Mouse (Mus musculus): ENCODE measurements around the gene Ccno. TPM values are rescaled to one million over a fixed set of nuclear protein-coding genes. Genes with fewer than 3 reads are reported as not detected.
"Not testable (repeated sequence)": the region's sequence is repeated elsewhere in the genome, so short reads cannot be mapped to it uniquely, and the experiment has no call there.

The Ccno gene
- total RNA-seq, 2 experiments from 2014 or later: 0.18 TPM; not detected in 1

DNA sequence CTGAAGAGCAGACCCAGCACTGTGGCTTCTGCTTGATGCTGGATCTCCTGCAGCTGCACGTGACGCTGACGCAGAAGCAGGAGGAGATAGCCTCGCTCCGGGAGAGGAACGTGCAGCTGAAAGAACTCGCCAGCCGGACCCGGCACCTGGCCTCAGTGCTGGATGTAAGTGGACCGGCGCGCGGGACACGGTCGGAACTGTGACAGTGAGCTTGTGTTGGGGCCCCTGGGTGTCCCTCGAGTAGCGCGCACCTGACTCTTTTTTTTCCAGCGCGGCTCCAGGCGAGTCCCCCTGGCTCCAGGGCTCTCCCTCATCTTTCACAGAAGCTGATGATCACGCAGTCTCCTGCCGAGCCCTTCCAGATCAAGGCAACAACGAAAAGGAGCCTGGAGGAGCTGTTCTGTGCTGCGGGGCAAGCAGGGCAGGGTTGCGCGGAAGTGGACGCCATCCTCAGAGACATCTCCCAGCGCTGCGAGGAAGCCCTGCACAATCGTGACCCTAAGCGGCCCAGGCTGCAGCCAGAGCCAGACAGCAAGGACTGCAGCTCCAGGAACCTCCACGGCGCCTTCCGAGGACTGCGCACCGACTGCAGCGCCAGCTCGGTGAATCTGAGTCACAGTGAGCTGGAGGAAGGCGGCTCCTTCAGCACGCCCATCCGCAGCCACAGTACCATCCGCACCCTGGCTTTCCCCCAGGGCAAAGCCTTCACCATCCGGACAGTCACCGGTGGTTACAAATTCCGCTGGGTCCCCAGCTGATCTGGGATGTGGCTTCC, 11.0 kb downstream of the Ccno start:
- DNase-seq: peak; percentile 7
- intact Hi-C loops (cut with DNase I; ENCODE audit: low total_unique reads): no loop called here

DNA sequence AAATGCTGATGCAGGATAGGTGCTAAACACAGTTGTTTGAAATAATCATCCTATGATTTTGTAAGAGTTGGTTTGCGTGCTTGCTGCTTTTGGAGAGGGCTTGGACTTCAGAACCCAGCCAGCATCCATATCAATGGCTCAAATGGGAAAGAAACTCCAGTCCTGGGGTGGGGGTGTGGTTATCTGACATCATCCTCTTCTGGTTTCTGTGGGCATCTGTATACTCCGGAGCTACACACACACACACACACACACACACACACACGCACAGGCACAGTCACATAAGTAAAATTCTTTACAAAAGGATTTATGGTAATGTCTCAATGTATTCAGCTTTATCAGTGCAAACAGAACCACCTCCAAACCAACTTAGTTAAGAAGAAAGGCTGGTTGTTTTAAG, 12.5 kb downstream of the Ccno start:
- DNase-seq: no peak
- intact Hi-C loops (cut with DNase I; ENCODE audit: low total_unique reads): no loop called here

GRCm38 (mm10) chr13:113000576-113001318, 13.1 kb downstream of the Ccno start:
- DNase-seq: no peak
- intact Hi-C loops (cut with DNase I; ENCODE audit: low total_unique reads): no loop called here

DNA sequence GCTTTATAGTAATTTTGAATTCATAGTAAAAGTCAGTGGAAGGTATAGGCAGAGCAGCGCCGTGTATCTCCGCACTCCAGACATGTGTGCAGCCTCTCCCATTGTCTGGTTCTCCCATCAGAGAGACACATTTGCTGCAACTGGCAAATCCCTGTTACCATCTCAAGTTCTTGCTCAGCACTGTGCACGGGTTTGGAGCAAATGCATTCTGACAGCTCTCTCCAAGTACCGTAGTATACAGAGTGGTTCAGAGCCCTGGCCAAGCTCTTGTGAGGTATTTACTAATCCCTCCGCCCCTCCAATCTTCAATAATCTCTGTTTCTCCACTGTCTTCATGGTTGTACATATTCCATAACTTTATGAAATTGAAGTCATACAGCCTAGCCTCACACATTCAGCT, 25.1 kb downstream of the Ccno start:
- intact Hi-C loops (cut with DNase I; ENCODE audit: low total_unique reads): no loop called here
- DNase-seq: no peak

DNA sequence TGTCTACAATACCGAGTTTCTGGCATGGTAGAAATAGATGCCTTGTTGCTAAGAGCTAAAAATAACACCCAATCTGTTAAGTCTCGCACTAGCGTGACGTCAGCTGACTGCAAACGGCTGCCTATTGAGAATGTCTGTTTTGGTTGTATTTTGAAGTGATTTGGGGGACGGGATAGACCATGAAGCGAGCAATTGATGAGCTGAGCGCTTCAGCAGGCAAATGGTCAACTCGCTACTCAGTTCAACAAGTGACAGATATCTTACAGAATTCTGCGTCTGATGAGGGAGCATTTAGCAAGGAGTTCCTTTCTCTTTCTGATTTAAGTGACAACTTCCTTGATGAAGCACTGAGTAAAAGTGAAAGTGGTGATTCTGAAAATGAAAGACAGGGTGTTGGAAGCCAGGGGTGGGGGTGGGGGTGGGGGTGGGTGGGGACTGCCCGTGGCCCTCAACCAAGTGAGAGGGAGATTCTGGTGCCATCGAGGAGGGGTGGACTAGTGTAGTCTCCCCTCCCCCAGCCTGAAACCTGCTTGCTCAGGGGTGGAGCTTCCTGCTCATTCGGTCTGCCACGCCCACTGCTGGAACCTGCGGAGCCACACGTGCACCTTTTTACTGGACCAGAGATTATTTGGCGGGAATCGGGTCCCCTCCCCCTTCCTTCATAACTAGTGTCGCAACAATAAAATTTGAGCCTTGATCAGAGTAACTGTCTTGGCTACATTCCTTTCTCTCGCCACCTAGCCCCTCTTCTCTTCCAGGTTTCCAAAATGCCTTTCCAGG, 25.8 kb downstream of the Ccno start:
- intact Hi-C loops (cut with DNase I; ENCODE audit: low total_unique reads); DNase-seq: not testable (repeated sequence)

GRCm38 (mm10) chr13:113021521-113021920, 33.9 kb downstream of the Ccno start:
- intact Hi-C loops (cut with DNase I; ENCODE audit: low total_unique reads): no loop called here
- DNase-seq: no peak

DNA sequence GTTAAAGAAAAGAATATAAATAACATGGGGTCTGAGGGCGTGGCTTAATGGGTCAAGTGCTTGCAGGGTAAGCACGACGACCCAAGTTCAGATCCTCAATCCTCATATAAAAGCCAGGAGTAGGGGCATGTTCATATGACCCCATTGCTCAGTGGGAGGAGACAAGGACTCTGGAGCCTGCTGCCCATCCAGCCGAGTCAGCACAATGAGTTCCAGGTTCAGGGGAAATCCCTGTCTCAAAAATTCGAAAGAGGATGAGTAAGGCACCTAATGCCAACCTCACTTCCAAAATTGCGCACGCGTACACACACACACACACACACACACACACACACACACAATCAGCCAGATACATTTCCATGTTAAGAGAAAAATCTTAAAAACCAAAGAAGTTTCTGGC, 34.9 kb downstream of the Ccno start:
- no peak for DNase-seq
- intact Hi-C loops (cut with DNase I; ENCODE audit: low total_unique reads): no loop called here

DNA sequence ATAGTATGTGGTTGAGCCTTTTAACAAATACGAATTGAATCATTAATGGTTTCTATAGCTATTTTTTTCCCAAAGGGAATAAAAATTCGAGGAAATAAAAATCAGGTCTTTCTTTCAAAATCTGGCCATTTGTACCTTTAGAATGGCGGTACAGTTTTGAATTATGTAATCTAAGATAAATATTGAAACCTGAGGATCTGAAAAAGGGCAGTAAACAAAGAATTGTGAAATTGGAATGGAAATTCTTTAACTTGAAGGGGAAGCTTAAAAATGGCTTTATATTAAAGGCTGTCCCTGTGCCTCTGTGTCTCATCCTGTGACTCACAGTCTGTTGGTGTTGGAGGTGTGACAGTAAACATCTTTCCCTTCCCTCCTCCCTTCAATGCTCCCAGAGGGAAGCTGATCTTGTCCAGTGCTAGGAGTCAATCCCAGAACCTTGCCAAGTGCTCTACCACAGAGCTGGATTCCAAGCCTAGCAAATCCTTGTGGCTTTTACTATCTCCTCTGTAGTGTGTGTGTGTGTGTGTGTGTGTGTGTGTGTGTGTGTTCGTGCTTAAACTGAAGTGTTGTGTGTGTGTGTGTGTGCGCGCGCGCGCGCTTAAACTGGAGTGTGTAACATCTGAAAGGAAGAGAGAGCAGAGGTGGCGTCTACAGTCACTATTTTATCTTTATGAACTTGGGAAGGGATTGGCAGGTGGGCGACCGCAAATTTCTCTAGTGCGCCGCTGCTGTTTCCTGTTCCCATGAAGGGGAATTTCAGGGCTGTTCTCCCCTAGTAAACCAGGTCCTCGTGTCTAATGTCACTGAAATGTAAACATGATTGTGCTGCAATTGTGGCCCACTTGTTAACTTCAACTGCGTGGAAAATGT, 35.9 kb downstream of the Ccno start:
- intact Hi-C loops (cut with DNase I; ENCODE audit: low total_unique reads): no loop called here
- DNase-seq: no peak

- intact Hi-C loops (cut with DNase I; ENCODE audit: low total_unique reads): no loop called here
These were observed 43.7 kb downstream of the Ccno start for GRCm38 (mm10) chr13:113031351-113031750.

DNA sequence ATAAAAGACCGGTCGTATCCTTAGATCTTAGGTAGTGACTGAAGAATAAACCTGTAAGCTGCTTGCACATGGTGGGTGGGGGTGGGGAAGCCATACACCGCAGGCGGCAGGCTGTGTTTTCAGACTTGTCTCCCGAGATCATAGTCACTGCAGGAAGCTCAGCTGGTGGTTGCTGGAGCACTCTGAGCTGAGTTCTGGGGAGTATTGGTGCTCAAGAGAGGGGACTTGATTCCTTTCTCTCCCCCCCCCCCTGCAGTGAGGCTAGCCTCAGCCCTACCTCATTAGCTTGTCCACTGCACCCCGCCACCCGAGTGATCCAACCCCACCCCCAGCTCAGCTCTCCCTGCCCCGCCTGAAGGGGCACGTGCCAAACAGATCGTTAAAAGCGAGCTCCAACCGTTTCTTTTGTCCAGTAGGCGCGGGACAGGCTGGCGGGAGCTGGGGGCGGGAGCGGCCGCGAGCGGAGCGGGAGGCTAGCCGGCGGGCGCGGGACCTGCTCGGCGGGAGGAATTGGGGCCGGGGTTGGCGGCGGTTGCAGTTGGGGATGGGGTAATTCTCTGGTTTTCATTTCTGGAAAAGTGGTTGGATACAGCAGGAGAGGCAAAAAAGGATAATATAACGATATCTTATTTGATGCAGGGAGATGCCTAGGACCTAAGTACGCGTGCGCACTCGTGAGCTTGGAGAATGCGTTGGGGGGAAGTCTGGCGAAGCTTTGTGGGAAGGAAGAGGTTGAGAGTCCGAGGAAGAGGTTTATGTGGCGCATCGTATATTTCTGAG, 44.4 kb downstream of the Ccno start:
- intact Hi-C loops (cut with DNase I; ENCODE audit: low total_unique reads): no loop called here
- peak; percentile 9 for DNase-seq

More at GRCm38 (mm10) chr13:113031351-113031750, 43.7 kb downstream of the Ccno start:
- no peak for DNase-seq

DNA sequence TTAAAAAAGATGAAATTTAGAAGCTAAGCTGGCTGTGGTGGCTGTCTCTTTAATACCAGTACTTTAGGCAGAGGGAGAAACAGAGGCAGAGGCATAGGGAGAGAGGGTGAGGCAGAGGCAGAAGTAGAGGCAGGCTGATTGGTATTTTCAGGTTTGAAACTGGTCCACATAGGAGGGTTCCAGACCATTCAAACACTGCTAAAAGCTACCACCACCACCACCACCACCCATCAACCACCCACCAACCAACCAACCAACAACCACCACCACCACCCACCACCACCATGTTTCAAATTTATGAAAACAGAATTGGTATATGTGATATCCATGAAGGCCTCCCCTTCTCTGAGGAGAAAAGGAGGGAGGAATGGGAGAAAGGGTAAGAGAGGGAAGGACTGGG, 45.2 kb downstream of the Ccno start:
- no peak for DNase-seq
- intact Hi-C loops (cut with DNase I; ENCODE audit: low total_unique reads): no loop called here

DNA sequence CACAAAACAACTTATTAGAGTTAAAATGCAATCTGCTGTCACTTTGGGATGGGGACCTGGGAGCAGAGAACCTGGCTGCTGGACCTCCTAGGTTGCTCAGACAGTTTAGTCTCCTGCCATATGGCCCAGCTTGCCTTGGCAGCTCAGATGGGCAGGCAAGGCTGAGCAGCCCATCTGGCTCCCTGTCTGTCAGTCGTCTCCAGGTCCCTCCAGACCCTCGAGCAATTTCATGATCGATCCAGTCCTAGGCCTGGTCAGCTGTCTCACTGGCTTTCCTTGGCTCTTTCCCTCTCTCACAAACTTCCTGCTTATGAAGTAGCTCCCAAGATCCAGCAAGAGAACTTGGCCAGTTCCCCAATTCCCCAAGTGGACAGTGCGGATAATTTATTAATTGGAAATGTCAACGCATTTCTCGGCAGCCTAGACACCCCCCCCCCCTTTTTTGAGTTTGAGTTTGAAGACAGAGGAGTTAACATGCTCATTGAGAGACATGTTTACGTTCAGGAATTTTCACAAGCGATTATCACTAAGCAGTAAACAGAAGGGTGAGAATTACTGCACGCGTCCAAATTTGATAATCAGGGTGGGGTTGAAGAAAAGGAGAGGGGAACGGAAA, 46.8 kb downstream of the Ccno start:
- intact Hi-C loops (cut with DNase I; ENCODE audit: low total_unique reads): no loop called here
- no peak for DNase-seq

GRCm38 (mm10) chr13:113034950-113035421, 47.4 kb downstream of the Ccno start, which contains the start of gene Cdc20b:
Cdc20b (plus strand) TSS chr13:113035111.
- peak; percentile 38 for DNase-seq
- intact Hi-C loops (cut with DNase I; ENCODE audit: low total_unique reads): no loop called here

- DNase-seq: peak; percentile 53
- intact Hi-C loops (cut with DNase I; ENCODE audit: low total_unique reads): no loop called here
These were observed 48.2 kb downstream of the Ccno start for GRCm38 (mm10) chr13:113035852-113036251.

Data from gastrocnemius, postnatal 14 days (tissue).